Mouse (Mus musculus): ENCODE measurements around the gene Gm21976. TPM values are rescaled to one million over a fixed set of nuclear protein-coding genes. Genes with fewer than 3 reads are reported as not detected.

The Gm21976 gene
- polyA plus RNA-seq (2011; ENCODE audit: insufficient read depth, insufficient read length, low replicate concordance, missing spikeins) = not detected in 2 replicates

DNA sequence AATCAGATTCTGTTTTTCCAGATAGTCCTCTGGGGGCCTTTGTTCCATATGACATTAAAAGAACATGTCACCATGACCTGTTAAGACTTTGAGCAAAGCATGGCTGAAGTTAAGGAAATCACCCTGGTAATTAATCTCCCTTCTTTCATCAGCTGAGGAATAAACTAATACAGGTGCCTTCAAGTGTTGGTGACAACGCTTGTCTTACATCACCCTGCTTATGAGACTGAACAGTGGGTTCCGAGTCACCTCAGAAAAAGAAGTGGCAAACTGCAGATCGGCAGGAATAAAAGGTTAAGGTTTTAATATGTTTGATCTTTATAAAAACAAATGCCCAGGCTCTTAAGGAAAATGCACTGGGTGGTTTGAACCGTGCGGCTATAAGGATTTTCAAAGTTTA, at the start of gene Gm21976:
Gm21976 (plus strand) TSS at position 202 of the 400 bp plus-strand sequence.
- H3K27ac ChIP-seq (ENCODE audit: control insufficient read depth, insufficient read depth, low read depth, low read length, poor library complexity) = no peak within 1 kb of the TSS
- H3K4me1 ChIP-seq (ENCODE audit: control insufficient read depth, insufficient read depth, low read length) = no peaks in the 10 kb centered on the region
- no peak for TF ChIP-seq POLR2A (IDR thresholded peaks at IDR 0.05; ENCODE audit: borderline replicate concordance, control insufficient read depth, low read depth, low read length)
- no peak for TF ChIP-seq CTCF (IDR thresholded peaks at IDR 0.05; ENCODE audit: control insufficient read depth, insufficient read depth, low read length)
- 81% methylated on average over 5 of the region's 5 CpGs for WGBS
- H3K4me3 ChIP-seq (replicated peaks; ENCODE audit: control insufficient read depth, low read depth, low read length) = no peak within 1 kb of the TSS

- no peak for TF ChIP-seq POLR2A (IDR thresholded peaks at IDR 0.05; ENCODE audit: borderline replicate concordance, control insufficient read depth, low read depth, low read length)
- TF ChIP-seq CTCF (IDR thresholded peaks at IDR 0.05; ENCODE audit: control insufficient read depth, insufficient read depth, low read length) = no peak
- Histone ChIP-seq H3K4me1 (ENCODE audit: control insufficient read depth, insufficient read depth, low read length) (no peaks in the 10 kb centered on the region), H3K4me3 (replicated peaks; ENCODE audit: control insufficient read depth, low read depth, low read length) (no peak overlapping the region), H3K27ac (ENCODE audit: control insufficient read depth, insufficient read depth, low read depth, low read length, poor library complexity) (no peak overlapping the region)
- WGBS = 85% methylated on average over 1 of the region's 1 CpGs
Observed at GRCm38 (mm10) chr13:98230511-98230910, 49.2 kb upstream of the Gm21976 start.

GRCm38 (mm10) chr13:98235451-98235850, 44.2 kb upstream of the Gm21976 start:
- H3K4me1 ChIP-seq (ENCODE audit: control insufficient read depth, insufficient read depth, low read length) = no peaks in the 10 kb centered on the region; the same call in 1 of the 2 replicates
- H3K27ac ChIP-seq (ENCODE audit: control insufficient read depth, insufficient read depth, low read depth, low read length, poor library complexity) = no peak overlapping the region
- TF ChIP-seq CTCF (IDR thresholded peaks at IDR 0.05; ENCODE audit: control insufficient read depth, insufficient read depth, low read length) (no peak), POLR2A (IDR thresholded peaks at IDR 0.05; ENCODE audit: borderline replicate concordance, control insufficient read depth, low read depth, low read length) (no peak)
- WGBS = 72% methylated on average over 6 of the region's 6 CpGs
- no peak overlapping the region for H3K4me3 ChIP-seq (replicated peaks; ENCODE audit: control insufficient read depth, low read depth, low read length)

DNA sequence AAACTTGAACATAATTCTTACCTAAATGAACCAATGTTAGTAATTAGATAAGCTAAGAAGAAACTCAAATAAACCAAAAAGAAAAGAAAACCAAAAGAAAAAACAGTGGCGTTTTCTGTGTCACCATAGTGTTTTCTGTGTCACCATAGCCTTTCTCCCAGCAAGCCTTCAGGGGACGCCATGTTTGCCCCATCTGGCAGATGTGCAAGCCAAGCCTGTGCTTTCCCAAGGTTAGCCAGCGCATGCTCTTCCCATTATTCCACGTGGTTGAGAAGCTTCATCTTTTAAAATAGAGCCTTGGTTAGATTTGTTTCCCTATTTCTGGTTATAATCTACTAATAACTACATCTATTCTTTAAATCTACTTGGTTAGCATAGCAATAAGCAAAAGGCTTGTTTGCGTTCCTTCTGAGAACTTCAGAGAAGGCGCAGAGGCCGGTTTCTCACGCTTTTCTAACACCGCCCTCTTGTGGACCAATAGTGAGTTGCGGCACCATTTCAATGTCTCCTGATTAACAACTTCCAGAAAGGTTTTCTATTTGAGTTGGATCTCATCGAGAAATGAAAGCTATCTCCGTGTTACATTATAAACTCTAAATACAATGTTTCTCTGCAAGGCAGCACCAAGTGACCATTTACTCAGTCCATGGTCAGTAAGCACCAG, 39.6 kb upstream of the Gm21976 start:
- WGBS = 18% methylated on average over 12 of the region's 12 CpGs
- Histone ChIP-seq H3K4me1 (ENCODE audit: control insufficient read depth, insufficient read depth, low read length) (no peaks in the 10 kb centered on the region; the same call in 1 of the 2 replicates), H3K4me3 (replicated peaks; ENCODE audit: control insufficient read depth, low read depth, low read length) (no peak overlapping the region), H3K27ac (ENCODE audit: control insufficient read depth, insufficient read depth, low read depth, low read length, poor library complexity) (no peak overlapping the region)
- TF ChIP-seq POLR2A (IDR thresholded peaks at IDR 0.05; ENCODE audit: borderline replicate concordance, control insufficient read depth, low read depth, low read length) = no peak
- peak; percentile 53 for TF ChIP-seq CTCF (IDR thresholded peaks at IDR 0.05; ENCODE audit: control insufficient read depth, insufficient read depth, low read length)

- no peak for TF ChIP-seq POLR2A (IDR thresholded peaks at IDR 0.05; ENCODE audit: borderline replicate concordance, control insufficient read depth, low read depth, low read length)
- TF ChIP-seq CTCF (IDR thresholded peaks at IDR 0.05; ENCODE audit: control insufficient read depth, insufficient read depth, low read length) = no peak
- H3K27ac ChIP-seq (ENCODE audit: control insufficient read depth, insufficient read depth, low read depth, low read length, poor library complexity) = no peak overlapping the region
- H3K4me1 ChIP-seq (ENCODE audit: control insufficient read depth, insufficient read depth, low read length) = no peaks in the 10 kb centered on the region; the same call in 1 of the 2 replicates
- WGBS = 43% methylated on average over 9 of the region's 9 CpGs
- H3K4me3 ChIP-seq (replicated peaks; ENCODE audit: control insufficient read depth, low read depth, low read length) = no peak overlapping the region
Observed at GRCm38 (mm10) chr13:98241531-98242282, 38.0 kb upstream of the Gm21976 start.

- H3K4me1 ChIP-seq (ENCODE audit: control insufficient read depth, insufficient read depth, low read length) = no peaks in the 10 kb centered on the region
- no peak for TF ChIP-seq CTCF (IDR thresholded peaks at IDR 0.05; ENCODE audit: control insufficient read depth, insufficient read depth, low read length)
- no peak for TF ChIP-seq POLR2A (IDR thresholded peaks at IDR 0.05; ENCODE audit: borderline replicate concordance, control insufficient read depth, low read depth, low read length)
- H3K4me3 ChIP-seq (replicated peaks; ENCODE audit: control insufficient read depth, low read depth, low read length) = no peak overlapping the region
- WGBS = 74% methylated on average over 5 of the region's 5 CpGs
- no peak overlapping the region for H3K27ac ChIP-seq (ENCODE audit: control insufficient read depth, insufficient read depth, low read depth, low read length, poor library complexity)
Observed at GRCm38 (mm10) chr13:98244571-98245350, 34.9 kb upstream of the Gm21976 start.

- Histone ChIP-seq H3K4me1 (ENCODE audit: control insufficient read depth, insufficient read depth, low read length) (no peaks in the 10 kb centered on the region), H3K4me3 (replicated peaks; ENCODE audit: control insufficient read depth, low read depth, low read length) (no peak overlapping the region), H3K27ac (ENCODE audit: control insufficient read depth, insufficient read depth, low read depth, low read length, poor library complexity) (no peak overlapping the region)
- TF ChIP-seq CTCF (IDR thresholded peaks at IDR 0.05; ENCODE audit: control insufficient read depth, insufficient read depth, low read length) (no peak), POLR2A (IDR thresholded peaks at IDR 0.05; ENCODE audit: borderline replicate concordance, control insufficient read depth, low read depth, low read length) (no peak)
- WGBS = 68% methylated on average over 7 of the region's 7 CpGs
Observed at GRCm38 (mm10) chr13:98245386-98245785, 34.3 kb upstream of the Gm21976 start.

DNA sequence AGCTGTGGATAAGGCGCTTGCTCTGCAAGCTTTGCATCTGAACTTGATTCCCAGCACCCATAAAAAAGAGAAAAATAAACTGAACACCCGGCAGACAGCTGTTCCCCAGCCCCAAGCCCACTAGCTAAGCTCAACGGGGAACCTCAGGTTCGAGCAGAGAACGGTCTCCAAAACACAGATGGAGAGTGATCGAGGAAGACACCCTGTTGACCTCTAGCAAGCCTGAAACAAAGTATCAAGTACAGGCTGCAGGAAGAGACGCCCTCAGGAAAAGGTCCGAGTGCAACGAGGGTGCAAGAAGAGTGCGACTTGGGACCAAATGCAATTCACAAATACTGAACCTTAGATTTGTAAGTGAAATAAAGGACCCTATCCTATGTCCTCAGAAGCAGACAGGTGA, 30.1 kb upstream of the Gm21976 start:
- TF ChIP-seq CTCF (IDR thresholded peaks at IDR 0.05; ENCODE audit: control insufficient read depth, insufficient read depth, low read length) = no peak
- no peak for TF ChIP-seq POLR2A (IDR thresholded peaks at IDR 0.05; ENCODE audit: borderline replicate concordance, control insufficient read depth, low read depth, low read length)
- Histone ChIP-seq H3K4me1 (ENCODE audit: control insufficient read depth, insufficient read depth, low read length) (no peaks in the 10 kb centered on the region), H3K4me3 (replicated peaks; ENCODE audit: control insufficient read depth, low read depth, low read length) (no peak overlapping the region), H3K27ac (ENCODE audit: control insufficient read depth, insufficient read depth, low read depth, low read length, poor library complexity) (no peak overlapping the region)
- WGBS = 89% methylated on average over 10 of the region's 10 CpGs

Measured in bone marrow, adult 2 months (tissue).